Mouse (Mus musculus) T-helper 17 cell (primary cell): Measurements from ENCODE around the gene Rpl3l.
"Not testable (repeated sequence)": the region's sequence is repeated elsewhere in the genome, so short reads cannot be mapped to it uniquely, and the experiment has no call there.

Source experiments
- in situ Hi-C, 2 experiments: fragments of 300-600 bp; cut with MboI, MseI; formaldehyde crosslinking; loops; 1 replicate in 1 of 2; 2 replicates in 1 of 2; pipeline ENCODE4 v1.15.1; 2025; ENCODE audit warnings: high pct_unique_total_duplicates in 2 of 2

Rpl3l gene

GRCm38 (mm10) chr17:24719494-24720222 is 8.0 kb upstream of the Rpl3l start:
- in situ Hi-C loops = no loop called here

GRCm38 (mm10) chr17:24720616-24721015 is 7.0 kb upstream of the Rpl3l start:
- in situ Hi-C loops = not testable (repeated sequence)

GRCm38 (mm10) chr17:24721383-24721955 is 6.2 kb upstream of the Rpl3l start:
- in situ Hi-C loops = not testable (repeated sequence)

GRCm38 (mm10) chr17:24722220-24722924 is 5.2 kb upstream of the Rpl3l start:
- in situ Hi-C loops = no loop called here

- in situ Hi-C loops = no loop called here
Measured at GRCm38 (mm10) chr17:24723122-24723880, 4.3 kb upstream of the Rpl3l start.

- in situ Hi-C loops = no loop called here
Measured at GRCm38 (mm10) chr17:24723881-24724180, 3.8 kb upstream of the Rpl3l start.

GRCm38 (mm10) chr17:24724184-24724583 is 3.4 kb upstream of the Rpl3l start, which contains the start of gene Ndufb10:
Gene Ndufb10 (minus strand): TSS chr17:24724478.
- in situ Hi-C loops = no loop called here

- in situ Hi-C loops = no loop called here
Measured at GRCm38 (mm10) chr17:24725637-24726390, 1.8 kb upstream of the Rpl3l start.

- in situ Hi-C loops = no loop called here
Measured at GRCm38 (mm10) chr17:24728184-24728583, 564 bp downstream of the Rpl3l start.

GRCm38 (mm10) chr17:24729067-24729466 is 1.4 kb downstream of the Rpl3l start:
- in situ Hi-C loops = no loop called here

- in situ Hi-C loops = no loop called here
Measured at GRCm38 (mm10) chr17:24730787-24731186, 3.2 kb downstream of the Rpl3l start.

- in situ Hi-C loops = no loop called here
Measured at GRCm38 (mm10) chr17:24732233-24732935, 4.8 kb downstream of the Rpl3l start.

- in situ Hi-C loops = no loop called here
Measured at GRCm38 (mm10) chr17:24733434-24734050, 5.9 kb downstream of the Rpl3l start.

GRCm38 (mm10) chr17:24734513-24734912 is 6.9 kb downstream of the Rpl3l start:
- in situ Hi-C loops = no loop called here

- in situ Hi-C loops = loop anchor here in 1 of 2 experiments (5.0 kb wide), 1 partner anchor 152 kb away; the partner anchor contains the start of genes Nubp2 and Spsb3
Measured at GRCm38 (mm10) chr17:24735446-24735845, 7.8 kb downstream of the Rpl3l start.

GRCm38 (mm10) chr17:24736330-24737051 is 8.9 kb downstream of the Rpl3l start, which contains the start of gene Msrb1:
Gene Msrb1 (plus strand): TSS chr17:24736642.
- in situ Hi-C loops = loop anchor here in 1 of 2 experiments (5.0 kb wide), 1 partner anchor 151 kb away; the partner anchor contains the start of genes Nubp2 and Spsb3

- in situ Hi-C loops = loop anchor here in 1 of 2 experiments (5.0 kb wide), 1 partner anchor 150 kb away; the partner anchor contains the start of genes Nubp2 and Spsb3
Measured at GRCm38 (mm10) chr17:24737135-24737810, 9.7 kb downstream of the Rpl3l start.

- in situ Hi-C loops = loop anchor here in 1 of 2 experiments (5.0 kb wide), 1 partner anchor 149 kb away; the partner anchor contains the start of genes Nubp2 and Spsb3
Measured at GRCm38 (mm10) chr17:24738238-24738637, 10.6 kb downstream of the Rpl3l start.
